Mouse (Mus musculus) bone marrow, adult 2 months (tissue): ENCODE measurements around the gene Fgd3.

Experiments
- CTCF ChIP-seq: fragments of 200-500 bp; IDR thresholded peaks from 2 replicates; pipeline ENCODE4 v1.5.1; 2011; ENCODE audit warnings: low read length, control low read depth; ENCODE audit not compliant: control insufficient read depth, insufficient read depth
- POLR2A ChIP-seq: fragments of 200-500 bp; IDR thresholded peaks from 2 replicates; pipeline ENCODE4 v1.6.1; 2011; ENCODE audit warnings: low read depth, mild to moderate bottlenecking, control low read depth, low read length, borderline replicate concordance; ENCODE audit not compliant: control insufficient read depth

- peak; percentile 40; the same call in 1 of the 2 replicates for TF ChIP-seq POLR2A
- TF ChIP-seq CTCF: no peak
Measured at GRCm38 (mm10) chr13:49213531-49213932, 106.6 kb downstream of the Fgd3 start.
